Mouse (Mus musculus): ENCODE measurements at regions not wholly inside any gene's neighbourhood (a gene's known extent, or its start where the extent isn't known, plus 50 kb on each side); places are given as distances from the start of the nearest gene placed in this dataset.

GRCm38 (mm10) chr10:96744167-96744777, 127.5 kb downstream of the Btg1 start:
- Histone ChIP-seq H3K27me3 (ENCODE audit: insufficient read depth, low read length) (no peaks in the 10 kb centered on the region), H3K9ac (replicated peaks; ENCODE audit: low read length) (no peak overlapping the region), H3K4me1 (ENCODE audit: insufficient read depth, low read length) (peaks cover 18% of the 10 kb centered on the region), H3K4me3 (ENCODE audit: low read length) (no peak overlapping the region; the same call in 1 of the 2 replicates), H3K4me2 (replicated peaks; ENCODE audit: low read depth, low read length) (peak overlapping the region; percentile 38), H3K9me3 (ENCODE audit: low read length) (no peaks in the 10 kb centered on the region), H3K27ac (ENCODE audit: low read length) (peak overlapping the region; percentile 3; the same call in 1 of the 2 replicates), H3K36me3 (ENCODE audit: insufficient read depth, low read length) (no peaks in the 10 kb centered on the region)
- peak; percentile 69; the same call in 1 of the 2 replicates for ATAC-seq (ENCODE audit: low FRiP score, low TSS enrichment)
- WGBS, result 19% methylated on average over 11 of the region's 11 CpGs

GRCm38 (mm10) chr10:96747015-96747663, 130.3 kb downstream of the Btg1 start:
- no peaks in the 10 kb centered on the region for H3K36me3 ChIP-seq (ENCODE audit: insufficient read depth, low read length)
- no peak overlapping the region for H3K4me3 ChIP-seq (ENCODE audit: low read length)
- no peak overlapping the region for H3K27ac ChIP-seq (ENCODE audit: low read length)
- H3K27me3 ChIP-seq (ENCODE audit: insufficient read depth, low read length), result no peaks in the 10 kb centered on the region
- H3K4me2 ChIP-seq (replicated peaks; ENCODE audit: low read depth, low read length), result no peak overlapping the region
- no peaks in the 10 kb centered on the region for H3K9me3 ChIP-seq (ENCODE audit: low read length)
- no peak for ATAC-seq (ENCODE audit: low FRiP score, low TSS enrichment)
- peaks cover 36% of the 10 kb centered on the region for H3K4me1 ChIP-seq (ENCODE audit: insufficient read depth, low read length)
- H3K9ac ChIP-seq (replicated peaks; ENCODE audit: low read length), result no peak overlapping the region
- WGBS, result 94% methylated on average over 9 of the region's 9 CpGs

DNA sequence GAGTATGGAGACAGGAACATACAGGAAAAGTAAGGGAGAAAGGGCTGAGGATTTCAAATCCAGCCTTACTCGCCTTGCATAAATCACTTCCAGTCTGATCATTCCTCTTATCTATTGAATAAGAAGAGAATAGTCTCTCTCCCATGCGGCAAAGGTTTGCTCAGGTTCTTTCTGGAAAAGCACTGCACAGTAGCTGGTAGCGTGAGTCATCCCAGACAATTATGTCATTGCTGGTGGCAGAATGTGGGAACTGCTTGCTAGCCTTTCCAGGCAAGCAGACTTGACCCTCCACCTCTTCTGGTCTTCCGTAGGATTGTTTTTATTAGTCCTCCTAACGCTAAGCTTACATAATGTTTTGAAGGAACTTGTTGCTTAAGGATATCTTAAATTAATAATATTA, 134.1 kb downstream of the Btg1 start:
- ATAC-seq (ENCODE audit: low FRiP score, low TSS enrichment), result no peak; the same call in 1 of the 2 replicates
- H3K4me2 ChIP-seq (replicated peaks; ENCODE audit: low read depth, low read length), result peak overlapping the region; percentile 57; the same call in 1 of the 2 replicates

DNA sequence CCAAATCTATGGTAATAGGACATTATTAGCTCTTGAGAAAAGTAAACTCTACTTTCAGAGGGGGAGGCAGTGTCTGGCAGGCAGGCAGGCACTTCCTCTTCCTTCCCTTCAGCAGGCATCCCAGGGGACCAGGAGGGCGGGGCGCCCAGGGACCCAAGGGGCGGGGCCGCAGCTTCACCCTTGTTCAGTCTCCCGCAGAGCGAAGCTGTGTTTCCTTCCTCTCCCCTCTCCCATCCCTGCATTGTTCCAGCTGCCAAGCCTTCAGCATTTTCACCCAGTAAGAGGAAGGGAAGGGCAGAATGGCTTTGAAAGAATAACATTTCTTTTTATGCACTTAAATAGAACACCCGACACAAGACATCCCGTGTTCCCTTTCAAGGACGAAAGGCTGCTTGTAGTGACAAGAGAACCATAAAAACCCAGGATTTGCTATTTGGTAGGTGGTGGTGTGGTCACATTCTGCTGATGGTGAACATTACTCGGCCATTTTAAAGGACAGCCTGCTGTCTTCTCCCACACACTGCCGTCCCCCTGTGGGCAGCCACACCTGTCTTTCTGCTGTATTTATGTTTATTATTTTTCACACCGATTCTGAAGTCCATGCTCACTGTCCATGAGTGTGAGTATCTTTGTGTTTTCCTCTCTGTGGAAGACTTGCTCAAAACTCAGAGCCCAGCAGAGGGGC, 134.9 kb downstream of the Btg1 start:
- H3K9ac ChIP-seq (replicated peaks; ENCODE audit: low read length), result peak overlapping the region; percentile 47; the same call in 1 of the 2 replicates
- peak overlapping the region; percentile 33 for H3K4me3 ChIP-seq (ENCODE audit: low read length)
- H3K4me1 ChIP-seq (ENCODE audit: insufficient read depth, low read length), result peaks cover 18% of the 10 kb centered on the region
- H3K27ac ChIP-seq (ENCODE audit: low read length), result peak overlapping the region; percentile 61
- no peaks in the 10 kb centered on the region for H3K9me3 ChIP-seq (ENCODE audit: low read length)
- H3K4me2 ChIP-seq (replicated peaks; ENCODE audit: low read depth, low read length), result peak overlapping the region; percentile 57
- H3K27me3 ChIP-seq (ENCODE audit: insufficient read depth, low read length), result no peaks in the 10 kb centered on the region
- 4% methylated on average over 12 of the region's 12 CpGs for WGBS
- H3K36me3 ChIP-seq (ENCODE audit: insufficient read depth, low read length), result no peaks in the 10 kb centered on the region
- ATAC-seq (ENCODE audit: low FRiP score, low TSS enrichment), result peak; percentile 98

More for the DNA sequence above, 134.1 kb downstream of the Btg1 start:
- H3K4me3 ChIP-seq (ENCODE audit: low read length), result no peak overlapping the region
- 45% methylated on average over 5 of the region's 5 CpGs for WGBS
- H3K4me1 ChIP-seq (ENCODE audit: insufficient read depth, low read length), result peaks cover 18% of the 10 kb centered on the region
- H3K9me3 ChIP-seq (ENCODE audit: low read length), result no peaks in the 10 kb centered on the region
- no peaks in the 10 kb centered on the region for H3K36me3 ChIP-seq (ENCODE audit: insufficient read depth, low read length)
- no peak overlapping the region for H3K9ac ChIP-seq (replicated peaks; ENCODE audit: low read length)
- H3K27me3 ChIP-seq (ENCODE audit: insufficient read depth, low read length), result no peaks in the 10 kb centered on the region
- peak overlapping the region; percentile 64 for H3K27ac ChIP-seq (ENCODE audit: low read length)

GRCm38 (mm10) chr10:96752531-96752930, 135.7 kb downstream of the Btg1 start:
- Histone ChIP-seq H3K4me3 (ENCODE audit: low read length) (no peak overlapping the region), H3K36me3 (ENCODE audit: insufficient read depth, low read length) (no peaks in the 10 kb centered on the region), H3K4me2 (replicated peaks; ENCODE audit: low read depth, low read length) (no peak overlapping the region), H3K9me3 (ENCODE audit: low read length) (no peaks in the 10 kb centered on the region), H3K4me1 (ENCODE audit: insufficient read depth, low read length) (peaks cover 18% of the 10 kb centered on the region), H3K9ac (replicated peaks; ENCODE audit: low read length) (no peak overlapping the region), H3K27me3 (ENCODE audit: insufficient read depth, low read length) (no peaks in the 10 kb centered on the region), H3K27ac (ENCODE audit: low read length) (no peak overlapping the region)
- 86% methylated on average over 5 of the region's 5 CpGs for WGBS
- ATAC-seq (ENCODE audit: low FRiP score, low TSS enrichment), result no peak

DNA sequence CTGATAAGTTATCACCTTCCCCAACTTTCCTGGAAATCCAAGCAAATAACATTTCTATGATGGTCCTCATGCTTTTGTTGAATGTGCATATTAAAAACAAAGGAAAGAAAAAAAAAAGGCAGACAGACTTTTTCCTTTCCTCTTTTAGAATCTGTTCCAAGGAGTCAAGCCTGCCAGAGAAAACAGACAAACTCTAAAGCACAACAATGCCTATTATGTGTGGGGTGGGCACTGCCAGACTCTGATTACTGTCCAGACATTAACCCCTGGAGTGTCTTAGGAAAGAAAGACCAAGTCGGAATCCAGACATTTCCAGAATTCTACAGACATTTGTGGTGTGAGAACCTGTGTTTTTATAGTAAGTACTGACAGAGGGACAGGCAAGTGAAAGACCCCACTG, 136.7 kb downstream of the Btg1 start:
- Histone ChIP-seq H3K9me3 (ENCODE audit: low read length) (no peaks in the 10 kb centered on the region), H3K36me3 (ENCODE audit: insufficient read depth, low read length) (no peaks in the 10 kb centered on the region), H3K4me2 (replicated peaks; ENCODE audit: low read depth, low read length) (no peak overlapping the region), H3K4me1 (ENCODE audit: insufficient read depth, low read length) (peaks cover 18% of the 10 kb centered on the region), H3K9ac (replicated peaks; ENCODE audit: low read length) (no peak overlapping the region), H3K27me3 (ENCODE audit: insufficient read depth, low read length) (no peaks in the 10 kb centered on the region), H3K4me3 (ENCODE audit: low read length) (no peak overlapping the region), H3K27ac (ENCODE audit: low read length) (no peak overlapping the region; the same call in 1 of the 2 replicates)
- ATAC-seq (ENCODE audit: low FRiP score, low TSS enrichment), result no peak
- 52% methylated on average over 1 of the region's 1 CpGs for WGBS

GRCm38 (mm10) chr10:96755674-96756073, 138.9 kb downstream of the Btg1 start:
- Histone ChIP-seq H3K27ac (ENCODE audit: low read length) (no peak overlapping the region), H3K27me3 (ENCODE audit: insufficient read depth, low read length) (no peaks in the 10 kb centered on the region), H3K4me1 (ENCODE audit: insufficient read depth, low read length) (peaks cover 15% of the 10 kb centered on the region), H3K4me3 (ENCODE audit: low read length) (no peak overlapping the region), H3K9ac (replicated peaks; ENCODE audit: low read length) (no peak overlapping the region), H3K4me2 (replicated peaks; ENCODE audit: low read depth, low read length) (no peak overlapping the region), H3K36me3 (ENCODE audit: insufficient read depth, low read length) (no peaks in the 10 kb centered on the region), H3K9me3 (ENCODE audit: low read length) (no peaks in the 10 kb centered on the region)
- no peak for ATAC-seq (ENCODE audit: low FRiP score, low TSS enrichment)
- 63% methylated on average over 8 of the region's 8 CpGs for WGBS

- no peak for ATAC-seq (ENCODE audit: low FRiP score, low TSS enrichment)
- no peak overlapping the region for H3K4me2 ChIP-seq (replicated peaks; ENCODE audit: low read depth, low read length)
- no peaks in the 10 kb centered on the region for H3K36me3 ChIP-seq (ENCODE audit: insufficient read depth, low read length)
- H3K27ac ChIP-seq (ENCODE audit: low read length), result no peak overlapping the region
- no peaks in the 10 kb centered on the region for H3K27me3 ChIP-seq (ENCODE audit: insufficient read depth, low read length)
- H3K9ac ChIP-seq (replicated peaks; ENCODE audit: low read length), result no peak overlapping the region
- no peak overlapping the region for H3K4me3 ChIP-seq (ENCODE audit: low read length)
- 52% methylated on average over 5 of the region's 5 CpGs for WGBS
- H3K9me3 ChIP-seq (ENCODE audit: low read length), result no peaks in the 10 kb centered on the region
- H3K4me1 ChIP-seq (ENCODE audit: insufficient read depth, low read length), result peaks cover 7% of the 10 kb centered on the region
These were observed 139.7 kb downstream of the Btg1 start for GRCm38 (mm10) chr10:96756355-96757084.

DNA sequence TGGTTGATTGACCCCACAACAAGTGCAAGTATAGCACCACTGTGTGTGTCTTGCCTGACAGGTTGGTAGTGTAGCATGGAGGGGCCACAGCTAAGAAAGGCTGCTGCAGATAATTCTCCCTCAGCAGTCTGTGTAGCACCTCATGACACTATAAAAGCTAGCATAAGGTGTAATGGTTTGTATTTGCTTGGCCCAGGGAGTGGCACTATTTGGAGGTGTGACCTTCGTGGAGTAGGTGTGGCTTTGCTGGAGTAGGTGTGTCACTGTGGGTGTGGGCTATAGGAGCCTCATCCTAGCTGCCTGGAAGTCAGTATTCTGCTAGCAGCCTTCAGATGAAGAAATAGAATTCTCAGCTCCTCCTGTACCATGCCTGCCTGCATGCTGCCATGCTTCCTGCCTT, 140.5 kb downstream of the Btg1 start:
- Histone ChIP-seq H3K4me1 (ENCODE audit: insufficient read depth, low read length) (no peaks in the 10 kb centered on the region), H3K9me3 (ENCODE audit: low read length) (no peaks in the 10 kb centered on the region), H3K9ac (replicated peaks; ENCODE audit: low read length) (no peak overlapping the region), H3K27ac (ENCODE audit: low read length) (no peak overlapping the region), H3K36me3 (ENCODE audit: insufficient read depth, low read length) (no peaks in the 10 kb centered on the region), H3K4me2 (replicated peaks; ENCODE audit: low read depth, low read length) (no peak overlapping the region), H3K4me3 (ENCODE audit: low read length) (no peak overlapping the region), H3K27me3 (ENCODE audit: insufficient read depth, low read length) (no peaks in the 10 kb centered on the region)
- 88% methylated on average over 1 of the region's 1 CpGs for WGBS
- ATAC-seq (ENCODE audit: low FRiP score, low TSS enrichment), result no peak

Data from kidney, embryonic 16.5 days (tissue).